Mouse (Mus musculus) heart, adult 10 weeks (tissue): Measurements from ENCODE around the gene Spdye4b. TPM values are rescaled to one million over a fixed set of nuclear protein-coding genes. Genes with fewer than 3 reads are reported as not detected.

Experiments used
- polyA plus RNA-seq: library from polyadenylated mRNA; stranded (reverse); fragments of 350-450 nt; fragmentation: Illumina TruSeq; extraction: RNeasy Lipid Tissue Mini Kit (QIAGEN cat#74804); gene quantifications from one replicate; pipeline ENCODE4 v1.2.3, GENCODE M21; 2014; ENCODE audit warnings: low read depth, low replicate concordance

Spdye4b gene
- polyA plus RNA-seq, result not detected

GRCm38 (mm10) chr5:143180255-143181076 is at the start of gene Spdye4b, which contains the start of gene Rbak:
Spdye4b (plus strand) TSS chr5:143181017.
Rbak (minus strand) TSS chr5:143180775.

GRCm38 (mm10) chr5:143147481-143147880 is 33.3 kb upstream of the Spdye4b start, which contains the start of gene Olfr718-ps1:
Olfr718-ps1 (minus strand) TSS chr5:143147581.

GRCm38 (mm10) chr5:143226790-143227189 is 46.0 kb downstream of the Spdye4b start, which contains the start of gene Spdye4a:
Spdye4a (minus strand) TSS chr5:143226890.

GRCm38 (mm10) chr5:143235028-143235693 is 54.3 kb downstream of the Spdye4b start, which contains the start of gene Zfp12:
Zfp12 (plus strand) TSS chr5:143235163.

Other genes starting within 250 kb of the Spdye4b start
- 17.3 TPM for gene Fscn1, start 220.7 kb upstream of the Spdye4b start, polyA plus RNA-seq
- 20.6 TPM for gene Rnf216, start 68.0 kb upstream of the Spdye4b start, polyA plus RNA-seq
- gene Olfr718-ps1, start 33.4 kb upstream of the Spdye4b start, polyA plus RNA-seq, result not detected
- gene Rbak, start 242 bp upstream of the Spdye4b start, polyA plus RNA-seq, result 5.1 TPM
- not detected for gene Spdye4a, start 45.9 kb downstream of the Spdye4b start, polyA plus RNA-seq
- 7.8 TPM for gene Zfp12, start 54.1 kb downstream of the Spdye4b start, polyA plus RNA-seq
- gene Zfp316, start 89.0 kb downstream of the Spdye4b start, polyA plus RNA-seq, result 3.1 TPM
- gene Zfp853, start 112.6 kb downstream of the Spdye4b start, polyA plus RNA-seq, result not detected
- 14.5 TPM for gene E130309D02Rik, start 134.3 kb downstream of the Spdye4b start, polyA plus RNA-seq
- 27.1 TPM for gene Zdhhc4, start 148.2 kb downstream of the Spdye4b start, polyA plus RNA-seq
- gene Grid2ip, start 176.3 kb downstream of the Spdye4b start, polyA plus RNA-seq, result not detected
- gene Kdelr2, start 222.8 kb downstream of the Spdye4b start, polyA plus RNA-seq, result 40.5 TPM